Mouse (Mus musculus) stomach, embryonic 16.5 days (tissue): ENCODE measurements around the gene Gm21981. TPM values are rescaled to one million over a fixed set of nuclear protein-coding genes. Genes with fewer than 3 reads are reported as not detected.

ENCODE experiments used
- ATAC-seq: fragments of 200-750 bp; cut with Nextera tagmentation; 2 replicates; pipeline ENCODE4 v1.8.0; 2017; ENCODE audit warnings: moderate number of reproducible peaks, moderate TSS enrichment; ENCODE audit not compliant: insufficient read depth, low FRiP score
- H3K27ac ChIP-seq: fragments of 300-500 bp; sonication (generic); 2 replicates; pipeline ENCODE4 v1.5.1; 2014; ENCODE audit warnings: low read length
- H3K27me3 ChIP-seq: fragments of 300-500 bp; sonication (generic); 2 replicates; pipeline ENCODE4 v1.6.1; 2014; ENCODE audit warnings: low read length, control low read depth, mixed read lengths; ENCODE audit not compliant: control insufficient read depth, insufficient read depth
- H3K36me3 ChIP-seq: fragments of 300-500 bp; sonication (generic); 2 replicates; pipeline ENCODE4 v1.6.1; 2014; ENCODE audit warnings: low read length; ENCODE audit not compliant: control insufficient read depth, insufficient read depth
- H3K4me1 ChIP-seq: fragments of 300-500 bp; sonication (generic); 2 replicates; pipeline ENCODE4 v1.6.1; 2014; ENCODE audit warnings: low read length, control low read depth, mixed read lengths; ENCODE audit not compliant: control insufficient read depth, insufficient read depth
- H3K4me2 ChIP-seq: fragments of 300-500 bp; sonication (generic); 2 replicates; pipeline ENCODE4 v1.6.1; 2014; ENCODE audit warnings: low read depth, low read length, mixed read lengths
- H3K4me3 ChIP-seq: fragments of 300-500 bp; sonication (generic); replicated peaks from 2 replicates; pipeline ENCODE4 v1.5.1; 2014; ENCODE audit warnings: mild to moderate bottlenecking, low read length
- H3K9ac ChIP-seq: fragments of 300-500 bp; sonication (generic); 2 replicates; pipeline ENCODE4 v1.6.1; 2014; ENCODE audit warnings: low read length
- H3K9me3 ChIP-seq: fragments of 300-500 bp; sonication (generic); replicated peaks from 2 replicates; pipeline ENCODE4 v1.6.1; 2016; ENCODE audit warnings: low read length, control low read depth; ENCODE audit not compliant: control insufficient read depth
- WGBS: fragments of 180-500 bp; shearing (Covaris S2); extraction: QIAGEN DNeasy Blood & Tissue Kit; methylation state at CpG from one replicate; pipeline ENCODE4 v1.1.7; 2014; 5-methylcytosine and 5-hydroxymethylcytosine counted together
- polyA plus RNA-seq: library from polyadenylated mRNA; unstranded; fragments of >200 nt; fragmentation: Nextera tagmentation; extraction: Ambion mirVana; gene quantifications from 2 replicates; pipeline ENCODE4 v1.2.1, GENCODE M21; 2015

Gm21981 gene
- 0.19 and 0.40 TPM in 2 replicates for polyA plus RNA-seq

DNA sequence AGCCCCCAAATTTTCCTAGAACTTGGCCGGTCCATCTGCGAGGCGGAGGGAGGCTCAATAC lies at the start of gene Gm21981:
TSS of gene Gm21981 (minus strand) at position 14 of the 61 bp plus-strand sequence.
- 0% methylated on average over 3 of the region's 3 CpGs for WGBS
- Histone ChIP-seq H3K9ac (peak within 1 kb of the TSS; percentile 90), H3K4me1 (peaks cover 19% of the 10 kb centered on the region), H3K27ac (peak within 1 kb of the TSS; percentile 64), H3K36me3 (no peaks in the 10 kb centered on the region), H3K27me3 (no peaks in the 10 kb centered on the region), H3K4me2 (peak within 1 kb of the TSS; percentile 97), H3K4me3 (peak within 1 kb of the TSS; percentile 77), H3K9me3 (no peaks in the 10 kb centered on the region)
- ATAC-seq: no peak

GRCm38 (mm10) chr17:47742991-47743734 lies 48.9 kb upstream of the Gm21981 start:
- Histone ChIP-seq H3K9ac (no peak overlapping the region), H3K36me3 (no peaks in the 10 kb centered on the region), H3K9me3 (peaks cover 5% of the 10 kb centered on the region; the same call in 1 of the 2 replicates), H3K27ac (no peak overlapping the region), H3K4me3 (no peak overlapping the region), H3K4me2 (no peak overlapping the region), H3K4me1 (peaks cover 9% of the 10 kb centered on the region), H3K27me3 (no peaks in the 10 kb centered on the region)
- ATAC-seq: no peak
- WGBS: 32% methylated on average over 16 of the region's 16 CpGs

GRCm38 (mm10) chr17:47740186-47740585 lies 45.9 kb upstream of the Gm21981 start:
- no peak overlapping the region for H3K27ac ChIP-seq
- H3K27me3 ChIP-seq: no peaks in the 10 kb centered on the region
- H3K36me3 ChIP-seq: no peaks in the 10 kb centered on the region
- H3K4me1 ChIP-seq: peaks cover 8% of the 10 kb centered on the region
- H3K9ac ChIP-seq: no peak overlapping the region
- no peak for ATAC-seq
- peaks cover 5% of the 10 kb centered on the region; the same call in 1 of the 2 replicates for H3K9me3 ChIP-seq
- H3K4me2 ChIP-seq: no peak overlapping the region
- WGBS: 85% methylated on average over 2 of the region's 2 CpGs
- no peak overlapping the region for H3K4me3 ChIP-seq

DNA sequence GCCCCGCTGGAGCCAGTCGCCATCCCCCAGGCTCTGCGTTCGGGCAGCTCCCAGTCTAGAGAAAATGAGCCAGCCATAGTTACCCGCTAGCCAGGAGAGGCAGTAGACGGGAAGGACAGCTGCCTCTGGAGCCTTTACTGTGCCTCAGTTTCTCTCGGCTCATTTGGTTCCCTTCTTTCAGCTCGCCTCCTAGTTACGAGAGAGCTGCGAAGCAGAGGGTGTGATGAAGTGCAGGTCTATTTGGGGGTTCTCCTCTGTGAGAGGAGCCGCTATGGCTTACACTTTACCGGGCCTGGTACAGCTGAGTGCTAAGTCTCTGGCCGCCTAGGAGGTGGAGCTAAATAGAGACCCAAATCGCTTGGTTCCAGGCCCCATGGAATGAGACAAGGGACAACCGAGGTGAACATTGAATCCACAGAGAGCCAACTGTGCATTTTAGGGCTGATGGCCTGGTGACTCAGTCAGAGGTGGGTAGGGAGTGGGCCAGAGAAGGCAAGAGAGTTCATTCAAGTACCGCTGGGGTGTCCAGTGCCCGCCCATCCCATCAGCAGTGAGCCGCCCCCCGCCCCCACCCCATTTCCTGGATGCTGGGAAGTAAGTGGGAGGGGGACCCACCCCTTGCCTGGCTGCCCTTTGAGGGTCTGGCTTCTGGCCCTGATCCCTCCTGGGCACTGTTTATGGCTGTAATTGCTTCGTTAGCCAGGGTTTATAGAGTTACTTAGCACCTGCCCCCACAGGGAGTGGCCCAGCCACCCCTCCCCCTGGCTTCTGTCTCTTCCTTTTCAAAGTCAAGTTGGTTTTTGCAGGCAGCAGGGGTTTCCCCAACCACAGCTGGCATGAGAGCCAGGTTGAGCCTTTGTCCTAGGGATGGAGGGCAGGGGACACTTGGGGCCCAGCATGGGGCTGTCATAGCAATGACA lies 44.9 kb upstream of the Gm21981 start:
- peaks cover 8% of the 10 kb centered on the region for H3K4me1 ChIP-seq
- peak overlapping the region; percentile 73 for H3K4me2 ChIP-seq
- no peaks in the 10 kb centered on the region for H3K27me3 ChIP-seq
- H3K9ac ChIP-seq: peak overlapping the region; percentile 77
- H3K9me3 ChIP-seq: 0 out of 2 replicates have a peak, but pooled peaks cover 5% of the 10 kb centered on the region
- no peak overlapping the region; the same call in 1 of the 2 replicates for H3K27ac ChIP-seq
- no peaks in the 10 kb centered on the region for H3K36me3 ChIP-seq
- H3K4me3 ChIP-seq: peak overlapping the region; percentile 69
- WGBS: 18% methylated on average over 20 of the region's 20 CpGs
- no peak for ATAC-seq

GRCm38 (mm10) chr17:47738066-47738878 lies 44.0 kb upstream of the Gm21981 start:
- peak; percentile 32 for ATAC-seq

GRCm38 (mm10) chr17:47737271-47738065 lies 43.2 kb upstream of the Gm21981 start:
- Histone ChIP-seq H3K9me3 (no peaks in the 10 kb centered on the region), H3K27ac (peak overlapping the region; percentile 80), H3K4me3 (peak overlapping the region; percentile 69), H3K36me3 (no peaks in the 10 kb centered on the region), H3K9ac (peak overlapping the region; percentile 77), H3K27me3 (no peaks in the 10 kb centered on the region), H3K4me1 (peaks cover 8% of the 10 kb centered on the region), H3K4me2 (peak overlapping the region; percentile 73)
- peak; percentile 91 for ATAC-seq
- under 1% methylated on average over 45 of the region's 60 CpGs for WGBS

More at GRCm38 (mm10) chr17:47738066-47738878, 44.0 kb upstream of the Gm21981 start:
- 0 out of 2 replicates have a peak, but pooled peaks cover 5% of the 10 kb centered on the region for H3K9me3 ChIP-seq
- H3K4me3 ChIP-seq: peak overlapping the region; percentile 69
- peaks cover 8% of the 10 kb centered on the region for H3K4me1 ChIP-seq
- peak overlapping the region; percentile 73 for H3K4me2 ChIP-seq
- H3K27ac ChIP-seq: peak overlapping the region; percentile 80
- H3K9ac ChIP-seq: peak overlapping the region; percentile 77
- under 1% methylated on average over 53 of the region's 61 CpGs for whole genome bisulfite sequencing
- no peaks in the 10 kb centered on the region for H3K36me3 ChIP-seq
- no peaks in the 10 kb centered on the region for H3K27me3 ChIP-seq

- ATAC-seq: peak; percentile 81
- Histone ChIP-seq H3K9me3 (no peaks in the 10 kb centered on the region), H3K4me2 (peak within 1 kb of the TSS; percentile 73), H3K4me1 (peaks cover 8% of the 10 kb centered on the region), H3K36me3 (no peaks in the 10 kb centered on the region), H3K27ac (peak within 1 kb of the TSS; percentile 80), H3K9ac (peak within 1 kb of the TSS; percentile 77), H3K4me3 (peak within 1 kb of the TSS; percentile 69), H3K27me3 (no peaks in the 10 kb centered on the region)
- whole genome bisulfite sequencing: under 1% methylated on average over 47 of the region's 47 CpGs
Measured at GRCm38 (mm10) chr17:47736856-47737255, 42.6 kb upstream of the Gm21981 start, which contains the start of gene Tfeb. Gene Tfeb (plus strand): TSS chr17:47737030.

DNA sequence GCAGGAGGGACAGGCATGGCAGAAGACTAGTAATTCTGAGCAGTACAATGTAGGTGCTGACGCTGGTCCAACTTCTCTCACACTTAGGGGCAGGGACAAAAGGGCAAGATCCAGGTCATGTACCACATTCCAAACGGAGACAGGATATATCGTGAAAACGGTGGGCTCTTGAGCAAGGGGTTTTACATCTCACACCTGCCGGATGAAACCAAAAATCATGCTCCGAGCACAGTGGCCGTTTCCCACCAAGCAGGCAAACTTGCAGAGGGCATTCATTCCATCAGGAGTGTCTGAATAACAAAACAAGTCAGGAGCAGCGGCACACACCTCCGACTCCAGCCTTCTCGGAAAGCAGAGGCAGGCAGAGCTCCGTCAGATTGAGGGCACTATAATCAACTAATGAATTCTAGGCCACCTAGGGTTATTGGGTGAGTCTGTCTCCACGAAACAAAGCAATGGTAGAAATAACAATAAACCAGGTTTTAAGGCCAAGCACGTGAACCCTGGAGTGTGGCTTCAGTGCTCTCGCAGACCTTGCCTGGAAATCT lies 41.4 kb upstream of the Gm21981 start:
- H3K36me3 ChIP-seq: no peaks in the 10 kb centered on the region
- H3K9me3 ChIP-seq: no peaks in the 10 kb centered on the region
- H3K27ac ChIP-seq: no peak overlapping the region
- no peak for ATAC-seq
- no peak overlapping the region for H3K4me2 ChIP-seq
- H3K4me3 ChIP-seq: no peak overlapping the region
- H3K9ac ChIP-seq: no peak overlapping the region
- no peaks in the 10 kb centered on the region for H3K27me3 ChIP-seq
- 68% methylated on average over 14 of the region's 14 CpGs for WGBS
- H3K4me1 ChIP-seq: peaks cover 8% of the 10 kb centered on the region
